Mouse (Mus musculus) yolk sac, embryonic 10.5 days (tissue): ENCODE measurements around the gene Smdt1.

ENCODE experiments used
- DNase-seq: peaks from one replicate; pipeline ENCODE4 v3.0.0-alpha.2; 2017; ENCODE audit warnings: low spot score

Gene Smdt1

GRCm38 (mm10) chr15:82338593-82339112 lies at the start of gene Smdt1, which contains the start of the genes Naga and Pheta2:
Smdt1 (plus strand) TSS chr15:82338959.
Naga (minus strand) TSS chr15:82338925.
Pheta2 (plus strand) TSS chr15:82338942.
- DNase-seq, result peak; percentile 97

- DNase-seq, result no peak
Measured at GRCm38 (mm10) chr15:82290252-82290651, 48.5 kb upstream of the Smdt1 start.

GRCm38 (mm10) chr15:82292851-82293250 lies 45.9 kb upstream of the Smdt1 start:
- no peak for DNase-seq

GRCm38 (mm10) chr15:82293271-82293711 lies 45.5 kb upstream of the Smdt1 start:
- peak; percentile 27 for DNase-seq

- peak; percentile 22 for DNase-seq
Measured at GRCm38 (mm10) chr15:82294059-82294458, 44.7 kb upstream of the Smdt1 start.

- no peak for DNase-seq
Measured at GRCm38 (mm10) chr15:82298764-82299561, 39.8 kb upstream of the Smdt1 start, which contains the start of gene Wbp2nl. Wbp2nl (plus strand) TSS chr15:82298954.

GRCm38 (mm10) chr15:82307107-82307506 lies 31.7 kb upstream of the Smdt1 start:
- peak; percentile 71 for DNase-seq

GRCm38 (mm10) chr15:82308416-82308815 lies 30.3 kb upstream of the Smdt1 start:
- no peak for DNase-seq

- DNase-seq, result no peak
Measured at GRCm38 (mm10) chr15:82317839-82318238, 20.9 kb upstream of the Smdt1 start.

- no peak for DNase-seq
Measured at GRCm38 (mm10) chr15:82319613-82320012, 19.1 kb upstream of the Smdt1 start.

- no peak for DNase-seq
Measured at GRCm38 (mm10) chr15:82322195-82322594, 16.6 kb upstream of the Smdt1 start.

- no peak for DNase-seq
Measured at GRCm38 (mm10) chr15:82325382-82325781, 13.4 kb upstream of the Smdt1 start.

- no peak for DNase-seq
Measured at GRCm38 (mm10) chr15:82335194-82335593, 3.6 kb upstream of the Smdt1 start.

GRCm38 (mm10) chr15:82336629-82337028 lies 2.1 kb upstream of the Smdt1 start:
- no peak for DNase-seq

GRCm38 (mm10) chr15:82337875-82338274 lies 884 bp upstream of the Smdt1 start:
- DNase-seq, result no peak

- DNase-seq, result no peak
Measured at GRCm38 (mm10) chr15:82339150-82339549, 391 bp downstream of the Smdt1 start.

- DNase-seq, result no peak
Measured at GRCm38 (mm10) chr15:82339634-82340254, 985 bp downstream of the Smdt1 start.

- peak; percentile 42 for DNase-seq
Measured at GRCm38 (mm10) chr15:82340414-82341035, 1.8 kb downstream of the Smdt1 start.

GRCm38 (mm10) chr15:82341036-82341501 lies 2.3 kb downstream of the Smdt1 start:
- peak; percentile 66 for DNase-seq

GRCm38 (mm10) chr15:82341675-82342542 lies 3.1 kb downstream of the Smdt1 start:
- DNase-seq, result peak; percentile 62

- no peak for DNase-seq
Measured at GRCm38 (mm10) chr15:82342543-82342935, 3.8 kb downstream of the Smdt1 start.
